Mouse (Mus musculus): ENCODE results near the gene Chtf18. TPM values are rescaled to one million over a fixed set of nuclear protein-coding genes. Genes with fewer than 3 reads are reported as not detected.
"Not testable (repeated sequence)": the region's sequence is repeated elsewhere in the genome, so short reads cannot be mapped to it uniquely, and the experiment has no call there.

Gene Chtf18
- total RNA-seq (2015) (11.2 and 17.1 TPM in 2 replicates), total RNA-seq (2017) (19.9 and 21.8 TPM in 2 replicates)

GRCm38 (mm10) chr17:25727265-25728008, at the start of gene Chtf18, which contains the start of gene Rpusd1:
Gene Chtf18 (minus strand): TSS chr17:25727419.
Gene Rpusd1 (plus strand): TSS chr17:25727670.
- ATAC-seq (ENCODE audit: poor library complexity, severe bottlenecking) = peak; percentile 95

DNA sequence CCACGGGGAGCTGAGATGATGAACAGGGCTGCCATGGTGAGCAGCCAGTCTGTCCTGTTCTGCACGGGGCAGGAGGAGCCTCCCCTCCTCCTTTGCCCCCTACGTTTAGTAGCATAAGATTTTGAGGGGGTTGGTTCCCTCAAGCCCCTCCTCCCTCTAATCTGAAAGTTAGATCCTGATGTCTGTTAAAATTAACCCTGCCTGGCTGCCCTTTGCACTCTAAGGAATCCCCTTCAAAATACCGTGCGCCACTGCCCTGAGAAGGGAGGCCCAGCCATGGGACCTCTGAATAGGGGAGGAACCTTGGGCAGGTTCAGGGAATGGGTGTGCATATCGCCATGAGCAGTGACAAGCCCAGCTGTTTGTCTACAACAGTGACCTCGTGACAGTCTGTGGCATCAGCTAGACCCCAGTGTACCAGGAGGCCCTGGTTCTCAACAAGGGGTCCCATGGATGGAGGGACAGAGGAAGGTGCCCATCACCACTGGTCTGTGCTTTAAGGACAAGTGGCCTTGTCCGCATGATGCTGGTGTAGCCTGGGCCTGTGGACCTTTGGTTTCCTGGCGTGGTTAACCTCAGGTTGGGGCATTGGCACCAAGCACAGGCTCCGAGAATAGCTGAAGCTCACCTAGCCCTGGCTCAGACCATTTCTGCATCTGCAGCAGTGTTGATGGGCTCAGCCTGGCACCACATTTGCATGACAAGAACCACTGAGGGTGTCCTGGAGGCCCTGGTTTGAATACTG, 48.3 kb upstream of the Chtf18 start:
- ATAC-seq (ENCODE audit: poor library complexity, severe bottlenecking) = no peak

GRCm38 (mm10) chr17:25773549-25774120, 46.4 kb upstream of the Chtf18 start, which contains the start of gene Narfl:
Gene Narfl (plus strand): TSS chr17:25773776.
- peak; percentile 98 for ATAC-seq (ENCODE audit: poor library complexity, severe bottlenecking)

DNA sequence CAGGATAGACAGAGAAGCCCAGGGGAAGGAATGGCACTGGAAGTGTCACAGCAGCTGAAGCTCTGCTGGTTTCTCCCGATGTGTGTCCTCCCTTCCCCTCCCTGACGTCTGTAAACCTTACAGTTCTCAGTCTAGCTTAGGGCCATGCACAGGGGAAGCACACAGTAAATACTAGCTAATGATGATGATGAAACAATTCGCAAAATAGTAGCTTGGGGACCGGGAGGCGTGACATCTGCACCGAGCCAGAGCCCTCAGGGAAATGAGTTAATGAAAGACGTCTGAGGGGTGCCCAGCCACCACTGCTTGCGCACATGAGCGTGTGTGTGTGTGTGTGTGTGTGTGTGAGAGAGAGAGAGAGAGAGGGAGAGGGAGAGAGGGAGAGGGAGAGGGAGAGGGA, 42.1 kb upstream of the Chtf18 start:
- no peak for ATAC-seq (ENCODE audit: poor library complexity, severe bottlenecking)

- no peak for ATAC-seq (ENCODE audit: poor library complexity, severe bottlenecking)
Measured at GRCm38 (mm10) chr17:25765886-25766285, 38.7 kb upstream of the Chtf18 start.

DNA sequence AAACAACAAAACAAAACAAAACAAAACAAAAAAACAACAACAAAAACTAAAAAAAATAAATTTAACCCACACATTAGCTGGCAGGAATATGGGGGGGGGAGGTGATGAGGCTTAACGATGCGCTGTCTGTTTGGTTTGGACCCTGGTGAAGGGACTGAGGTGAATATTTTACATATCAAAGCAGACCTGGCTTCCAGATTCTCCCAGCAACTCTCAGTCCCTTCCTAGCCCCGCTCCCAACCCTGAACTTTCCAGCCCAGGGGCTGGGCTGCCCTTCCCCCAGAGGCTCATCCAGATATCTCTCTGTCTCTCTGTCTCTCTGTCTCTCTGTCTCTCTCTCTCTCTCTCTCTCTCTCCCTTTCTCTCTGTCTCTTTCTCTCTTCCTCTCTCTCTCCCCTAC, 35.4 kb upstream of the Chtf18 start:
- ATAC-seq (ENCODE audit: poor library complexity, severe bottlenecking) = no peak

DNA sequence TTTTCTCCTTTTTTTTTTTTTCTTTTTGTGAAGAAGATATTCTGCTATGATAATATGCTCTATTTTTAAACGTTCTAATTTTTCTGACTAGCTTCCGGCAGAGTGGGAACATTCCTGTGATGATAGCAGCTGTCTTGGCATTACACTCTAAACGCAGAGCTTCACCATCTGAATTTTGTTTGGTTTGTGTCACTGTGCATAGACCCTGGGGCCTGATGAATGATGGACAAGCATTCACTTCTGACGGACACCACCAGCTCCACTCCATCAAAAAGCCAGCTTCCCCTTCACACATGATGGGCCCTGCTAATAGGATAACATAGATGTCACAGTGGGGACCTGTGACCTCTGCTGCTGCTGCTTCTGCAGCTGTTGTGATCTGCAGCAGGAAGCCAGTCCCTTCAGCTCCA, 34.3 kb upstream of the Chtf18 start:
- ATAC-seq (ENCODE audit: poor library complexity, severe bottlenecking) = no peak

GRCm38 (mm10) chr17:25760148-25760547, 32.9 kb upstream of the Chtf18 start:
- no peak for ATAC-seq (ENCODE audit: poor library complexity, severe bottlenecking)

DNA sequence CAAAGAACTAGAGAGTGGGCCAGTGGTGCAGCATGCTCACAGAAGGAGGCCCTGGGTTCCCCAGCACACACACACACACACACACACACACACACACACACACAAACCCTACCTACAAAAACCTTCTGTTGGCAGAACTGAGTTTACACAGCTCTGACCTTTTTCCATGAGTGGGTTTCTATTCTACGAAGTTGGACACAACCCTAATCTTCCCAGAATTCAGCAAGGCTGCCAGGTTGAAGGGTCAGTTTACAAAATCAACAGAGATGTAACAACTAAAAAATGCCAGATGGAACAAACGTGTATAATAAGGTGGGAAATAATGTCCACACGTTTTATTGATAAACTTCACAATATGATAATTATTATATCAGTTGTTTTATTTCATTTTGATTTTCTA, 30.5 kb upstream of the Chtf18 start:
- ATAC-seq (ENCODE audit: poor library complexity, severe bottlenecking) = no peak

GRCm38 (mm10) chr17:25756378-25757242, 29.4 kb upstream of the Chtf18 start:
- ATAC-seq (ENCODE audit: poor library complexity, severe bottlenecking) = no peak

- ATAC-seq (ENCODE audit: poor library complexity, severe bottlenecking) = no peak
Measured at GRCm38 (mm10) chr17:25755627-25756377, 28.6 kb upstream of the Chtf18 start.

- ATAC-seq (ENCODE audit: poor library complexity, severe bottlenecking) = no peak
Measured at GRCm38 (mm10) chr17:25755086-25755485, 27.9 kb upstream of the Chtf18 start.

GRCm38 (mm10) chr17:25754241-25754640, 27.0 kb upstream of the Chtf18 start, which contains the start of gene Msln:
Gene Msln (minus strand): TSS chr17:25754378.
- no peak for ATAC-seq (ENCODE audit: poor library complexity, severe bottlenecking)

DNA sequence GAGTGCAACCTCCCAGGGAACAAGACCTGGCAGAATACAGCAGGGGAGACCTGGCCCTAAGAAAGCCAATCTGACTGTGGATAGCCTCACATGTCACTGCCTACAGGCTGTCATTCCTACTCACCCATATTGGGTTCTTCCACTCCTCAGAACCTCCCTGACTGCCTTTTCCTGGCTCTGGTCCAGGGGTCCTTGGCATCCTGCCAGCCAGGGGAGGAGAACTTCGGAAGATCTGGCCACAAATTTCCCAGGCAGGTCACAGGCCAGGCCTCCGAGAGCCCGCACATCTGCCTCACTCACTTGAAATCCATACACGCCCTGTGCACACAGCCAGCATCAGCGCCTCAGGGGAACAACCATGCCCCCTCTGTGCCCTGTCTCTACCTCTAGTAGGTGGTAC, 24.2 kb upstream of the Chtf18 start:
- ATAC-seq (ENCODE audit: poor library complexity, severe bottlenecking) = no peak

DNA sequence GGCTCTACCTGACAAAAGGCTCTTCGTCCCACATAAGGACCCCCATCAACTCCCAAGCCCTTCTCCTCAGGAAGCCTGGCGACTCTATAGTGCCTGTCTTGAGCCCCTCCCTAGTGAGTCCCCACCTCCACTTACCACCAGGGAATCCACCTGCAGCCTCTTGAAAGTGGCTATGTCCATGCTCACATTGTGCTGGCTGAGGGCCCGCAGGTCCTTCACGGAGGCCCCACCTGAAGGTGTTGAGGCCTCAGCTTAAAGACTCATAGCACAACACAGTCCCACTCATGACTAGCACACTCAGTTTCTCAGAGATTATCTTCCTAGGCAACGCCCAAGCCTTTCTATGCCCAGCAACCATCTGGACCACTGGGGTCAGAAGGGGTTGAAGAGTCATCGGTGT, 22.1 kb upstream of the Chtf18 start:
- no peak for ATAC-seq (ENCODE audit: poor library complexity, severe bottlenecking)

GRCm38 (mm10) chr17:25748238-25748637, 21.0 kb upstream of the Chtf18 start:
- ATAC-seq (ENCODE audit: poor library complexity, severe bottlenecking) = no peak

GRCm38 (mm10) chr17:25744311-25744710, 17.1 kb upstream of the Chtf18 start:
- no peak for ATAC-seq (ENCODE audit: poor library complexity, severe bottlenecking)

DNA sequence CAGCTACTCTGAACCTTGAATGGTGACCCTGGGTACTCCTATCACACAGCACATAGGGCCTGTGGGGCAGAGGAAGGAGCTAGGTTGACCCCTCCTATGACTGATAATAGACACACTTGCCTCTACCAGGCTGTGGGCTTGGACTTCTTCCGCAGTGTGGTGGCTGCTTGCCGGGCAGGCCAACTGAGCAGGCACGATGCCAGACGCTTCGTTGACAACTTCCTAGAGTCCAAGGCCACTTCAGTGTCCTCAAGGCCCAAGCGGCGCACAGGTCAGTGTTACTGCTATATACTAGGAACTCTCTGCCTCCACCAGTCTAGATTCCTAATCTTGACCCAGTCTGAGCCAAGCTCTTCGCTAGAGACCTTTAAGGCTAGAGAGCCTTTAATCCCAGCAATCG, 16.6 kb upstream of the Chtf18 start:
- no peak for ATAC-seq (ENCODE audit: poor library complexity, severe bottlenecking)

DNA sequence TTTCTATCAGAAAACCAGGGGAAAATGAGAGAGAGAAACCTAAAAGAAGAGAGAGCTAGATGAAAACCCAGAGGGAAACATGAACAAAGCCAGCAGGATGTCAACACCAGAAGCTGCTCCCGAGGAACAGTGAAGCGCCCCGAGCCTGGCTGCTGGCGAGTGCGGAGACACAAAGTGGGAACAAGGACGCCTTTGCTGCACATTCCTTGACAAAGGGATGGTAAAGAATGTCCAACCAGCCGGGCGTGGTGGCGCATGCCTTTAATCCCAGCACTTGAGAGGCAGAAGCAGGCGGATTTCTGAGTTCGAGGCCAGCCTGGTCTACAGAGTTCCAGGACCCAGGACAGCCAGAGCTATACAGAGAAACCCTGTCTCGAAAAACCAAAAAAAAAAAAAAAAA, 14.3 kb upstream of the Chtf18 start:
- ATAC-seq (ENCODE audit: poor library complexity, severe bottlenecking) = not testable (repeated sequence)

- no peak for ATAC-seq (ENCODE audit: poor library complexity, severe bottlenecking)
Measured at GRCm38 (mm10) chr17:25738861-25739260, 11.6 kb upstream of the Chtf18 start.

All from megakaryocyte, adult 5-6 weeks (primary cell).